Mouse (Mus musculus): Measurements from ENCODE around the gene Sox18.

Gene Sox18

DNA sequence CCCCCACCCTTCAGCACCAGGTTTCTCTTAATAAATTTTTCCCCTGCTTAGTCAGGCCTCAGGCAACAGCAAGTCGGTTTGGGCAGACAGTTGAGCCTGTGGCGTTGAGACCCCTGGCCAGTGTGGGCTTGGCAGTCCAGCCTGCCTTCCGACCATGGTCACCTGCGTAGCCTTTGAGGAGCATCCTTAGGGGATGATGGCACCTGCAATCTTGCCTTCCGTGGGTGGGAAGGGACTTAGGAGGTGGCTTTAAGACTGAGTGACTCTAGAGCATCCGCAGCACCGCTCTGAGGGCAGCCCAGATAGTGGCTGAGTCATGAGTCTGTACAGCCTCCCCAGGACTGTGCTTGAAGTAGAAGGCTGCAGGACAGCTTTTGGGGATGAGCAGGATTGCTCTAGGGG, 9.3 kb upstream of the Sox18 start:
- no peak for DNase-seq (ENCODE audit: low spot score in 2 of 2)

- DNase-seq (ENCODE audit: low spot score in 2 of 2), result peak; percentile 37 to 49
Observed at GRCm38 (mm10) chr2:181679951-181680715, 8.7 kb upstream of the Sox18 start, which contains the start of gene Tcea2. Tcea2 (plus strand) TSS chr2:181680310.

DNA sequence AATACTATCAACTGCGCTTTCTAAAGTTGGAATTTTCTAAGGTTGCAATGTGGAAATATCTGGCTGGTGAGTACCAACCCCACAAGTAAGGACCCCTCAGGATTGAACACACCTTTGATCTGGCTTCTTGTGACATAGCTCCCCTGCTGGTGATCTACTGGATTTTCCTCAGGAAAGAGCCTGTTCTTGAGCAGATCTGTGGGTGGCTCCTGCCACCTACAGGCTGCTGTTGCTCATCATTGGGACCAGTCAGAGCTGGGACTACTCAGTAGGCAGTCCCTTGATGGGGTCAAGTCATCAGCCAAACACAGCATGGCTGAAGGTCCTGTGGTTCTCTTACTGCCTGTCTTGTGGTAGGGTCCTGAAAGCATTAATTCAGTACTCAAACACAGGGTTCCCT, 7.3 kb upstream of the Sox18 start:
- DNase-seq (ENCODE audit: low spot score in 2 of 2), result peak in 1 of 2 experiments; percentile 54

DNA sequence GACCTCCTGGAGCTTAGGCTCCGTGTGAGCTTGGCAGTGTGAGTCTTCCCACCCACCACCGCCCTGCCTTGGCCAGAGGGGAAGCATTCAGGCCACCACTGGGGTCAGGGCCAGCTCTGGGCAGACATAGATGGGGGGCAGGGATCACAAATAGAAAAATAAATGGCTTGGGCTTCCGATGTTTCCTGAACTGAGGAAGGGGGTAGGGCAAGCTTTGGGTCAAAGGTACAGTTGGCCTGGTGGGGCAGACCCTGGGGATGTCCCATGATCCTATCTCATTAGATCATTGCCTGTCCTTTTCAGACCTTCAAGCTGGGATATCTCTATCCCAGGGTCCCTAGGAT, 6.3 kb upstream of the Sox18 start:
- DNase-seq (ENCODE audit: low spot score in 2 of 2), result no peak

DNA sequence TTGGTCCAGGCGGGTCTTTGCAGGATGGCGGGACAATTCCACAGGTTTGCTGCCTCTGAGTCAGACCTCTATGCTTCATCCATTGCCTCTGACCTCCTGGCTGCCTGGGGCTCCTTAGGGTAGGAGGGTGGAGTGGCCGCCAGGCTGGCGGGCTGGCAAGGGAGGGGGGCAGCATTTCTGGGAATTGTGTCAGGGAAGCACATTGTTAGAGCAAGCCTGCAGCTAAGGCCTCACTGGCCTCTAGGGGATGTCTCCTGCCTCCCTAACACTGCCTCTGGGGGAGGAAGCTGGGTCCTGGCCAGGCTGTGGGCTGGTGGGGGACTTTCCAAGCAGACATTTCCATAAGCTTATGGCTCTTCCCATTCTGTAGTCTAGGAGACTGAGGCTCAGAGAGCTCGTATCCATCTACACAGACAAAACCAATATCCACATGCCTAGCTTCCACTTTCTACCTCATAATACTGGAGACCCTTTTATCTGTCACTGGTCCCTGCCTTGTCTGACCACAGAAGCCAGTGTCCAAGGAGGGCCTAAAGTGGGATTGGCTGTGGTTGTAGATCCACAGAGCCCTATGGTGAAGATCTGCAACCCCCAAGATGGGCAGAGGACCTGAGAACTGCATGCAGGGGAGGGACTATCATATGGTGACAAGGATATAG, 5.8 kb upstream of the Sox18 start:
- no peak for DNase-seq (ENCODE audit: low spot score in 2 of 2)

DNA sequence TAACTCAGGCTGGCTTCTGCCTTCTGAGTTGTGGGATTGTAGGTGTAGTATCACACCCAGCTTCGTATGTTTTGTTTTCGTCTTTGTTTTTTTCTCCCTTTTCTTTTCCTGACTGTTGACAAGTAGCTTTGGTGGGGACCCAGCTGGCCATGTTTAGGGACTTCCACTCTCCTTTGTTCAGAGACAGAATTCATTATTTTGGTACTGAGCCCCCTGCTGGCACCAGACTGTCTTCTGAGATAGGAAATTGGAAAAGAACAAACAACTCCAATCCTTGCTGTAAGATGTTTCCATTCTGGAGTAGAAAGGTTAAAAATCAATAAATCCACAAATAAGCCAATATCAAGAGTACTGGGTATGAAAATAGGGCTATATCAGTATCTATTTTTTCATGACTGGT, 5.0 kb upstream of the Sox18 start:
- no peak for DNase-seq (ENCODE audit: low spot score in 2 of 2)

DNA sequence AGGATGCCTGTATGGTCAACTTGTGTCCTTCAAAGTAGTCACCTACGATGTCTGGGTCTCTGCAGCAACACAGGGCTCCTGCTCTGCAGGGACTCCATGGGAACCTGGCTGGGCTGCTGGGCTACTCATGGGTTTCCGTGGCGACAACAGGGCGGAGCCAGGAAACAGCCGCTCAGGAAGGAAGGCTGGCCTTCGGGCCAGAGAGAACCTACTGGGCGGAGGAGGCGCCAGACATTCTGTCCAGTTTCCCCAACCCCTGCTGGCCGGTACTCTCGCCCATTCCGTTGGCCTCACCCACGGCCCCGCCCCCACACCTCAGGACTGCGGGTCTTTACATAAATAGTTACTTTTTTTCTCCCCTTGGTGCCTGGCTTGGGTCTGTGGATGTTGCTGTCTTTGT, 4.0 kb upstream of the Sox18 start:
- DNase-seq (ENCODE audit: low spot score in 2 of 2), result no peak

DNA sequence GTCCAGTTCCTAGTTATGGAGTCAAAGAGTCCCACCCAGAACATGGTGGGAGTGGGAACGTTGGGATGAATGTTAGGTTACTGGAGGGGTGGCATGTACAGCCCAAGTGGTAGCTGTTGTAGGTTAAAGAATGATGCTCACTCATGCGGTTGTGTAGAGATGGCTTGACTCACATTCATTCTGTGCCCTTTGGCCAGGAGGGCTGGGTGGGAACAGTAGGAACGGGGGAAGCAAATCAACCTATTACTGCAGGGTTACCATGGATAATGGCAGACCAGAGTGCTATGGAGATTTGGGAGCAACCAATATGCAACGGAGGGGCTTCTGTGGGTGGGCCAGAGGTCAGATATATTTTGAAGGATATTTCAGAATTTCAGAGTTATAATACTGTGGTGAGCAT, 3.5 kb upstream of the Sox18 start:
- no peak for DNase-seq (ENCODE audit: low spot score in 2 of 2)

- no peak for DNase-seq (ENCODE audit: low spot score in 2 of 2)
Observed at GRCm38 (mm10) chr2:181673501-181673900, 2.1 kb upstream of the Sox18 start.

GRCm38 (mm10) chr2:181671984-181672383, 544 bp upstream of the Sox18 start:
- no peak for DNase-seq (ENCODE audit: low spot score in 2 of 2)

- no peak for DNase-seq (ENCODE audit: low spot score in 2 of 2)
Observed at GRCm38 (mm10) chr2:181670913-181671311, 528 bp downstream of the Sox18 start.

- DNase-seq (ENCODE audit: low spot score in 2 of 2), result no peak
Observed at GRCm38 (mm10) chr2:181670285-181670912, 1.0 kb downstream of the Sox18 start.

DNA sequence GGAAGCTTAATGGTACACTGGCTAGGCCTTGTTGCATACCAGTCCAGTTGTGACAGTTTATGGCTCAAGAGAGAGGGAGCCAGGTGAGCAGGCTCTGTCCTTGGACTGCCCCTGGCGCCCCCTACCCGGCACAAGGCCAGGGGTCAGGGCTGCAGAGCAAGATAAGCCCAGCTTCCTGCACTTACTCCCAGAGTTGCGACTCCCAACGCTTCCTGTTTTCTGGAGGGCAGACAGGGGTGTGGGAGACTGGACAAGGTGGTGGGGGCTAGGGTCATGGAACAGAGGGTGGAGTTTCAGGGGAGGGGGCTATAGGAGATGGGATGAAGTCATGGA, 8.2 kb downstream of the Sox18 start:
- no peak for DNase-seq (ENCODE audit: low spot score in 2 of 2)

- no peak for DNase-seq (ENCODE audit: low spot score in 2 of 2)
Observed at GRCm38 (mm10) chr2:181662620-181663297, 8.7 kb downstream of the Sox18 start.

DNA sequence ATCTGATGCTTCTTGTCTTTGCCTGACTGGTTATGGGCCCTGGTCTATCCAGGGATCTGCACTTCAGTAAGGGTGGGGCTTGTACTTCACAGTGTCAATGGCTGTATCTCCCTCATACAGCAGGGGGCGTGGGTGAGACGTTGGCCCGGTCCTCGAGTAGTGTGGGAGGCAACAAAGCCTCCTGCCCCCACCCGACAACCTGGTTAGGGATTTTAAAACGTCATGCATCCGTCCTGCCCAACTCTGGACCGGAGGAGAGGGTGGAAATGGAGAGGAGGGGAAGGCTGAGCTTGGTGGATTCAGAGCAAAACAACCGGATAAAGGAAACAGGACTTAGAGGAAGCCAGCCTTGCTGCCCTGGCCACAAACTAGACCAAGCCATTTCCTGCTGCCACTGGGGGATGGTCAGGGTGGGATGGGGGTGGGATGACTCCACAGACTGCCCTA, 11.8 kb downstream of the Sox18 start:
- DNase-seq (ENCODE audit: low spot score in 2 of 2), result peak; percentile 51 to 69

DNA sequence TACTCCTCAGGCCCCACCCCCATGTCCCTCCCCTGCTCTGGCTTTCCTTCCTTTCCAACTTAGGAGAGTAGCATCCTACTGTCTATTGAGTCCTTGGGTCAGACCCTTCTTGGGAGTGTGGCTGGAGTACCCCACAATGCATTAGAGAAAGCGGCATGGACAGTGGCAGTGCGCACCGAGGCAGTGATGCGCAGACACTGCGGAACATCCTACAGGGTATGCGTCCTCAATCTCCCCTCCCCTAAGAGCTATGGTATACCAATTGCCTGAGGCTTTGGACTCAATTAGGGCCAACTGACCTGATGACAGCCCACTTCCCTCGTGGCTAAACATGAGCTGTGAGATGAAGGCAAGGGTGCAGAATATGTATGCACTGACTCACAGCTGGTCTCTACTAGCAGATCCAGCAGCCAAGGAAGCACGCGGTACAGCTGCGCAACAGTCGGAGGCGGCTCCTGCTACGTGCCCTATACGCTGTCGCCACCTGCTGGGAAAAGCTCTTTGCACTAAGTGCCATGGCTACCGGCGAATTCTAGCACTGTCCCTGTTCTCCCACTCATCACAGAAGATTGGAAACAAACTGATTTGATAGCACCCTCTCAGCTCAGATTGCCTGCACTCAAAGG, 12.4 kb downstream of the Sox18 start:
- peak in 1 of 2 experiments; percentile 12 for DNase-seq (ENCODE audit: low spot score in 2 of 2)

- DNase-seq (ENCODE audit: low spot score in 2 of 2), result no peak
Observed at GRCm38 (mm10) chr2:181658528-181658927, 12.9 kb downstream of the Sox18 start.

DNA sequence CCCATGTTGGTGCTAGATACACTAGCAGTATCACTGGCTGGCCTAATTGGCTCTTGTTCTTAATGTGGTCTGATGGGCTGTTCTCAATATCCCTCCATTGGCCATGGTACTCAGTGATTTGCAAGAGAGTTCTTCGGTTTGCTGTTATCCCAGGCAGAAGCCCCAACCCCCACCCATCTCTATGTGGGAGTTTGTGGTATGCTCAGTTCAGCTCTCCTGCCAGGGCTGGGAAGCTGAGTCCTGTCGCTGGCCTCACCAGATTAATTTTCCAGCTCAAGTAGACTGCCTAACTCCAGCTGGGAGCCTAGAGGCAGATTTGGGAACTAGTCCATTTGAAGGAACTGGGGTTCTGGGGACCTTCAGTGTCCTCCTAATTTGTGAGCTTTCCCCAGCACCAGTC, 14.0 kb downstream of the Sox18 start:
- DNase-seq (ENCODE audit: low spot score in 2 of 2), result no peak

DNA sequence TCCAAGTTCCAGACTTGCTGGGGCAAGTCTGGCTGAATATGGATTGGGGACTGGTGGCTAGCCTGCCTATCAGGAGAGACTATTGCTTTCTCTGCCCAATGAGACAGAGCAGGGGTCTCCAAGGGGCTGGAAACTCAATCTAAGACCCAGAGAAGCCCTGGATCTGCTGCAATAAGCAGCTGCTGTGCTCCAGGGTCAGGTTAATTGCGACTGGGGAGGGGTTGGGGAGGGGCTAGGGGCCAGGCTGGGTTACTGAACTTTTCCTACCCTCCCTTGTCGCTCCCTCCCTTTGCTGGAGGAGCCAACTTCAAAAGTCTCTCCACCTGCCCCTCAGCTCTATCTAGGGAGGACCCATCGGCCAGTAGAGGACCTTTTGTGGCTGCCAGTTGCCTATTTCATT, 14.7 kb downstream of the Sox18 start, which contains the start of gene Gm29797:
Gene Gm29797 (plus strand): TSS at position 301 of the 400 bp plus-strand sequence.
- no peak for DNase-seq (ENCODE audit: low spot score in 2 of 2)

DNA sequence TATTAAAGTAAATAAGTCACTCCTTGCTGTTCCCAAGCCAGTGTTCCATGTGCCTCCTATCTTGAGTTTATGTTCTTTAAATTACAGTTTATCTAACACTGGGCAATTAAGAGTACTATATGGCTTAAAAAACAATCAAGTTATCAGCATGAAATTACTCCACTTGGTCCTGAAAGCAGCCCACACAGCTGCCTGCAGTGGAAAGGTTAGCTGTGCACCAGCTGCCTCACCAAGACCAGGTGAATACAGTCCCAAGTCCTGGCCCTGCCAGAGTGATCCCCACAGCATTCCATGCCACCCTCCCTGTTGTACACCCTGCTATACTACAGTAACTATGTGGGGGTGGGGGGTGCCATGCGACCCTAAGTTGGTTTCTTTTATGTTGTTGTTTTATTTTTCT, 17.9 kb downstream of the Sox18 start:
- DNase-seq (ENCODE audit: low spot score in 2 of 2), result no peak

DNA sequence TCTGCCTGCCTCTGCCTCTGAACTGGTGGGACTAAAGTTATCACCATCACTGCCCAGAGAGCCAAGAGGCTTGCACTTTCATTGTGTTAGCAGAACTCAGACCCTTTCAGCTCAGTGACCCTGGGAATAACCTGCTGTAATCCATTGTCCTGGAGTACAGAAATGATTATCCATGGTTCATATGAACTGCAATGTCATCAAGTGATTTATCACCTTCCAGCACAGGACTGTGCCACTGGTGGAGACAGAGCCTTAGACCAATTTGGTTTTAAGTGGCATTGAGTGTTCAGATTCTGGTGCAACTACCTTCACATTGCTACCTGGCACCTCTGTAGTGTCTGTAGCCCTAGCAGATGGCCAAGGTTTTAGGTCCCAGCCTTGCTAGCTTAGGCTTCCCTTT, 18.4 kb downstream of the Sox18 start:
- DNase-seq (ENCODE audit: low spot score in 2 of 2), result no peak

DNA sequence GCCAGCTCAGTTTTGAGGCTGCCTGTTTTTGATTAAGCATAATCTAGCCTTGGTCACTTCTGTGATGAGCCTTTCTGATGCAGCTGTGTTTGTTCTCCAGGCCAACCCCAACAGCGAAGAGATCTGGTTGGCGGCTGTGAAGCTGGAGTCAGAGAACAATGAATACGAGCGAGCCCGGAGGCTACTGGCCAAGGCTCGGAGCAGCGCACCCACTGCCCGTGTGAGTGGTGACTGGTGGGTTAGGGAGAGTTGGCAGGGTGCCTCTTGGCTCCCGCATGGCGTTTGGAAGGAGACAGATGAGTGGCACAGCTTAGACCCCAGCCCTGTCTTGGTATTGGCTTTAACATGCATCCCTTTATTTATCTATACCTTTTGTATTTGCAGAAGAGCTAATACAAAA, 22.5 kb downstream of the Sox18 start:
- no peak for DNase-seq (ENCODE audit: low spot score in 2 of 2)
